Mouse (Mus musculus): Measurements from ENCODE around the gene Usp21. TPM values are rescaled to one million over a fixed set of nuclear protein-coding genes. Genes with fewer than 3 reads are reported as not detected.

Gene Usp21
- polyA plus RNA-seq, 1 experiment from 2014 or later, result 64.2 TPM

DNA sequence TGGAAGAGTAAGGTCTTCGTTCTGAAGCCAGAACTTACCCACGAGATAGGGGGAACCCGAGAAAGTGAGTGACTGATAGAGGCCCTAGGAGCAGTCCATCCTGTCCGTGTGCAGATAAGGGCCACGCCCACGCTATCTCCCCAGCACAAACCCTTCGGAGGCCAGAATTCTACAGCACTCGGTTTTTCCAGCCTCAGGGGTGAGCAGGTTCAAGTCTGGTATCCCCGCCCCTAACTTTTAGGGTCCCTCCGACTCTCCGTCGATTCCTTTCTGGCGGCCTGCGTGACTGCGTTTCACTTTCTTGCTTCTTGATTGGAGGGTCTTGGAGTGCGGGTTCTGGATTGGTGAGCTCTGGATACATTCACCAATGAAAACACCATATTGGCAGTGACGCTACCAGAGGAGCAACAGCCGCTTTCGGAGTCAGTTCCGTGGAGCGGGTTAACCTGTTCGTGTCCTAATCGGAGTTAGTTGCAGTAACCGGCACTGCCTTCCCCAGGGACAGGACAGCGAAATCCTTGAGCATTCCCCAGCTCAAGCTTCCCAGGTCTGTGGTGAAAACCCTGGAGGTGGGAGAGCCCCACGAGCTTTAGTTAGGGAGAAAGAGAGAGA, 6.8 kb downstream of the Usp21 start, which contains the start of gene Ppox:
Gene Ppox, minus strand, starts transcription at position 271 of the 612 bp plus-strand sequence.
- peak within 1 kb of the TSS; percentile 66 for H3K4me3 ChIP-seq (ENCODE audit: low read depth, low read length)
- H3K9ac ChIP-seq (ENCODE audit: low read depth, low read length), result peak within 1 kb of the TSS; percentile 77
- H3K9me3 ChIP-seq (ENCODE audit: control insufficient read depth, low read length), result no peaks in the 10 kb centered on the region
- peaks cover 15% of the 10 kb centered on the region for H3K4me1 ChIP-seq (ENCODE audit: control insufficient read depth, insufficient read depth, low read length)
- DNase-seq (ENCODE audit: low spot score), result peak; percentile 99
- WGBS, result under 1% methylated on average over 26 of the region's 26 CpGs
- peak within 1 kb of the TSS; percentile 86 for H3K4me2 ChIP-seq (ENCODE audit: low read depth, low read length)
- peak within 1 kb of the TSS; percentile 89 for H3K27ac ChIP-seq (replicated peaks; ENCODE audit: low read depth, low read length)
- H3K36me3 ChIP-seq (ENCODE audit: control insufficient read depth, insufficient read depth, low read length), result peaks cover 71% of the 10 kb centered on the region
- no peaks in the 10 kb centered on the region for H3K27me3 ChIP-seq (replicated peaks; ENCODE audit: control insufficient read depth, insufficient read depth, low read length)
- ATAC-seq (ENCODE audit: low read depth), result peak; percentile 98

DNA sequence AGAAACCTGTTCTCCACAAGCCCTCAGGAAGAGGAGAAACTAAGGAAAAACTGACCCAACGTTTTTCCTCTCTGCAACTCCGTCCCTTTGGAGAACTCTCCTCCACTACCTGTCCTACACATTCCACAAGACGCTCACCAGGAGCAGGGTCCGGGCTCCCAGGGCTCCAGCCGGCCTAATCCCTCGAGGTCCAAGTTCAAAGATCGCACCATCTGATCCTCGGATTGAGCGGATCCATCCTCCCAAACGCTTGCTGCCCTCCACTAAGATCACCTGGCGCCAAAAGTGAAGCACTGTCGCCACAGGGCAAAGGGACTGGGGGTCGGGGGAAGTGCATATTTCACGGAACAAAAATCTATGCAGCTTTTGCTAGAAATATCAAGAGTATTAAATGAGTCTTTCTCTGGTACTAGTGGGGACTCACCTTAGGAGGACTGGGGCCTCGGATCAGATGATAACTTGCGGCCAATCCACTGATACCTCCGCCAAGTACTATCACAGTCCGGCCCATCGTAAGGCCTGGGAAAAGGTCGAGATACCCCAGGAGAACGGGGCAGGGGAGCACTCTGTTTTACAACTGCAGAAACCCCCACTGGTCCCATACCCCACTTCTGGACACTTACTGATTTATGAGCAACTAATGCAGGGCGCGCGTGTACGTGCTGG, 7.4 kb downstream of the Usp21 start:
- ATAC-seq (ENCODE audit: low read depth), result peak; percentile 0; the same call in 1 of the 2 replicates
- peaks cover 15% of the 10 kb centered on the region for H3K4me1 ChIP-seq (ENCODE audit: control insufficient read depth, insufficient read depth, low read length)
- H3K9me3 ChIP-seq (ENCODE audit: control insufficient read depth, low read length), result no peaks in the 10 kb centered on the region
- peaks cover 71% of the 10 kb centered on the region for H3K36me3 ChIP-seq (ENCODE audit: control insufficient read depth, insufficient read depth, low read length)
- H3K4me3 ChIP-seq (ENCODE audit: low read depth, low read length), result peak overlapping the region; percentile 66
- peak overlapping the region; percentile 77 for H3K9ac ChIP-seq (ENCODE audit: low read depth, low read length)
- H3K4me2 ChIP-seq (ENCODE audit: low read depth, low read length), result peak overlapping the region; percentile 86
- WGBS, result 2% methylated on average over 25 of the region's 25 CpGs
- no peak for DNase-seq (ENCODE audit: low spot score)
- peak overlapping the region; percentile 66 for H3K27ac ChIP-seq (replicated peaks; ENCODE audit: low read depth, low read length)
- no peaks in the 10 kb centered on the region for H3K27me3 ChIP-seq (replicated peaks; ENCODE audit: control insufficient read depth, insufficient read depth, low read length)

DNA sequence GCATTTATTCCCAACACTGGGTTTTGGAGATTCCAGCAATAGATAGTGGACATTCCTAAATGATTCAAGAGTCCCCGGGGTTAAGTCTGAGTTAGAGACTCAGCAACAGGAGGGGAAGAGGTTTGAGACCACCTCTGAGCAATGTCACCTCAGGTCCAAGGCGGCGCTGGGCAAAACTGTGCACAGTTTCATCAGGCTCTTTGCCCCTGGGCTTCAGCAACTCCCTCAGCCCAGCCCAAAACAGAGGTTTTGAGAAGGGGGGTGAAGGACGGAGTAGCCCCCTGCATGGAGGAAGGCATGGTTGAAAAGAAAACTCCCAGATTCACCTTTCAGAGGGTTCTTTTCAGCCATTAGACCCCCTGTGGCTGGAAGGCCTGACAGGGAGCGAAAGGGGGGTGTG, 8.1 kb downstream of the Usp21 start:
- ATAC-seq (ENCODE audit: low read depth) (no peak), DNase-seq (ENCODE audit: low spot score) (no peak)
- Histone ChIP-seq H3K4me2 (ENCODE audit: low read depth, low read length) (peak overlapping the region; percentile 86), H3K36me3 (ENCODE audit: control insufficient read depth, insufficient read depth, low read length) (peaks cover 71% of the 10 kb centered on the region), H3K4me3 (ENCODE audit: low read depth, low read length) (peak overlapping the region; percentile 66), H3K27ac (replicated peaks; ENCODE audit: low read depth, low read length) (no peak overlapping the region), H3K4me1 (ENCODE audit: control insufficient read depth, insufficient read depth, low read length) (peaks cover 15% of the 10 kb centered on the region), H3K9me3 (ENCODE audit: control insufficient read depth, low read length) (no peaks in the 10 kb centered on the region), H3K9ac (ENCODE audit: low read depth, low read length) (peak overlapping the region; percentile 77), H3K27me3 (replicated peaks; ENCODE audit: control insufficient read depth, insufficient read depth, low read length) (no peaks in the 10 kb centered on the region)
- 54% methylated on average over 5 of the region's 5 CpGs for WGBS

DNA sequence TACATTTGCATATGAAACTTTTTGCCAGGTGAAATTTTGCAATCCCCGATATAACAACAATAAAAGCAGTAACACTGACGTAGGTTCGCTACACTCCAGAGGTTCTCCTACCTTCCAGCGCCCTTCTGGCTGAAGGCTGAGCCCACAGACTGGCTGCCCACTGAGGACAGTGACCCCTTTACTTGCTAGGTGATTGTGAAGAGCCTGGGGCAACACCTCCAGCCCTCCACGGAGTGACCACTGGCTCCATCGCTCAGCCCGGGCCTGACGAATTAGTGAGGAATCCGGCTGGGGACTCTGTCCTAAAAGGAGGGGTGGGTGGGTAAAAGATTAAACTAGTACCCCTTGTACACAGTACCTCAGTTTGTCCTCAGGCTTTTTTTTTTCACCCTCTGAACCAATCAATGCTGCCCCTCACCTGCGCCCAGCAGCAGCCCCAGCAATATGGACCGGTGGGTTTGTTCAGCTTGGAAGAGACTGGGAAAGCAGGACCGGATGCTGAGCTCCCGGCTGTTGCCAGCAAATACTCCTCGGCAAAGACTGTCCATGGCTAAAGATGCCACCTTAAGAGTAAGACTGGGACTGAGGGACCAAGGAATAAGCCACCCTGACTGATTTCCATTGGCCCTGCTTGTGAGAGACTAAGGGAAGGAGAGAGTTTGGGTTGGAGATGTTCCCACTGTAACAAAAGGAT, 8.6 kb downstream of the Usp21 start:
- Histone ChIP-seq H3K4me2 (ENCODE audit: low read depth, low read length) (no peak overlapping the region), H3K36me3 (ENCODE audit: control insufficient read depth, insufficient read depth, low read length) (peaks cover 71% of the 10 kb centered on the region), H3K4me1 (ENCODE audit: control insufficient read depth, insufficient read depth, low read length) (peaks cover 15% of the 10 kb centered on the region), H3K27ac (replicated peaks; ENCODE audit: low read depth, low read length) (no peak overlapping the region), H3K9ac (ENCODE audit: low read depth, low read length) (no peak overlapping the region), H3K27me3 (replicated peaks; ENCODE audit: control insufficient read depth, insufficient read depth, low read length) (no peaks in the 10 kb centered on the region), H3K4me3 (ENCODE audit: low read depth, low read length) (no peak overlapping the region), H3K9me3 (ENCODE audit: control insufficient read depth, low read length) (no peaks in the 10 kb centered on the region)
- 87% methylated on average over 14 of the region's 14 CpGs for WGBS
- no peak for DNase-seq (ENCODE audit: low spot score)
- no peak for ATAC-seq (ENCODE audit: low read depth)

DNA sequence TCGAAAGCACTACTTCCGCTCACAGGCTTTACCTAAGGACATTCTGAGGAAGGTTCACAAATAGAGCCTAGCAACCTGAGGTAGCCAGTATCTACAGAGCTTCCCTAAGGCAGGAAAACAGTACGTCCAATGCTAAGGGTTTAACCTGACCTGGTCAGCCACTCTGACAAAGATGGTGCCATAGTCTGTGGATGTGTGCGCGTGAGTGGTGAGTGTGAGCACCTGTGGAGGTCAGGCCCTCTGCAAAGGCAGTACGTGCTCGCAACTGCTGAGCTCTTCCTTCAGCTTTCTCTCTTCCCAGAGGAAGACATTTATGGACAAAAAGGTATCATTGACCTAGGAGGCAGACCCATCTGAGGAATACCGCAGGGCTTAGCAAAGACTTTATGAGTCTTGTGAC, 9.4 kb downstream of the Usp21 start:
- H3K36me3 ChIP-seq (ENCODE audit: control insufficient read depth, insufficient read depth, low read length), result peaks cover 71% of the 10 kb centered on the region
- no peak overlapping the region for H3K4me3 ChIP-seq (ENCODE audit: low read depth, low read length)
- WGBS, result 93% methylated on average over 8 of the region's 8 CpGs
- peaks cover 15% of the 10 kb centered on the region for H3K4me1 ChIP-seq (ENCODE audit: control insufficient read depth, insufficient read depth, low read length)
- H3K9me3 ChIP-seq (ENCODE audit: control insufficient read depth, low read length), result no peaks in the 10 kb centered on the region
- no peak overlapping the region for H3K9ac ChIP-seq (ENCODE audit: low read depth, low read length)
- ATAC-seq (ENCODE audit: low read depth) (no peak), DNase-seq (ENCODE audit: low spot score) (no peak)
- H3K4me2 ChIP-seq (ENCODE audit: low read depth, low read length), result no peak overlapping the region
- H3K27ac ChIP-seq (replicated peaks; ENCODE audit: low read depth, low read length), result no peak overlapping the region
- no peaks in the 10 kb centered on the region for H3K27me3 ChIP-seq (replicated peaks; ENCODE audit: control insufficient read depth, insufficient read depth, low read length)

DNA sequence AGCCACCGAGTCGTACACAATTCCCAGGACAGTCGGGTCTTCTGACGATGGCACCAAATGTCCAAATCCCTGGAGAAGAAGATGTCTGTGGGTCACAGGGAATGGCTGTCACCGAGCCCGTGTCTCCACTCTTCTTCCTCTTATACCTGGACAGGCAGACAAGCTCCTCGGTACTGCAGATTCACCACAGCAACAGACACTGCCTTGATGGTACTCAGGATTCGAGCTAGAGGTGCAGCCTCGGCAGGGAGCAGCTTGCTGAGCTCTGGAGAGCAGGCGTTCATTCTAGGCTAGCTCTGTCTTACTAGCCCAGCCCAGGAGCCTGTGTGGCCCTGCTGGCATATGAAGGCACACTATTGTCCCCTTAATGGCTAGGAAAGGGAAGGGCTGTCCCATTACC, 10.1 kb downstream of the Usp21 start:
- H3K27ac ChIP-seq (replicated peaks; ENCODE audit: low read depth, low read length), result no peak overlapping the region
- H3K27me3 ChIP-seq (replicated peaks; ENCODE audit: control insufficient read depth, insufficient read depth, low read length), result no peaks in the 10 kb centered on the region
- DNase-seq (ENCODE audit: low spot score) (no peak), ATAC-seq (ENCODE audit: low read depth) (no peak)
- no peak overlapping the region for H3K4me2 ChIP-seq (ENCODE audit: low read depth, low read length)
- no peak overlapping the region for H3K9ac ChIP-seq (ENCODE audit: low read depth, low read length)
- H3K36me3 ChIP-seq (ENCODE audit: control insufficient read depth, insufficient read depth, low read length), result peaks cover 71% of the 10 kb centered on the region
- WGBS, result 85% methylated on average over 10 of the region's 10 CpGs
- no peak overlapping the region for H3K4me3 ChIP-seq (ENCODE audit: low read depth, low read length)
- H3K9me3 ChIP-seq (ENCODE audit: control insufficient read depth, low read length), result no peaks in the 10 kb centered on the region
- peaks cover 15% of the 10 kb centered on the region for H3K4me1 ChIP-seq (ENCODE audit: control insufficient read depth, insufficient read depth, low read length)

GRCm38 (mm10) chr1:171276110-171276748, 11.6 kb downstream of the Usp21 start:
- H3K27me3 ChIP-seq (replicated peaks; ENCODE audit: control insufficient read depth, insufficient read depth, low read length), result no peaks in the 10 kb centered on the region
- no peak overlapping the region for H3K27ac ChIP-seq (replicated peaks; ENCODE audit: low read depth, low read length)
- H3K4me1 ChIP-seq (ENCODE audit: control insufficient read depth, insufficient read depth, low read length), result peaks cover 12% of the 10 kb centered on the region
- no peak overlapping the region for H3K4me2 ChIP-seq (ENCODE audit: low read depth, low read length)
- H3K9me3 ChIP-seq (ENCODE audit: control insufficient read depth, low read length), result no peaks in the 10 kb centered on the region
- DNase-seq (ENCODE audit: low spot score), result no peak
- ATAC-seq (ENCODE audit: low read depth), result no peak
- WGBS, result 87% methylated on average over 14 of the region's 14 CpGs
- H3K9ac ChIP-seq (ENCODE audit: low read depth, low read length), result no peak overlapping the region
- H3K36me3 ChIP-seq (ENCODE audit: control insufficient read depth, insufficient read depth, low read length), result peaks cover 70% of the 10 kb centered on the region
- no peak overlapping the region for H3K4me3 ChIP-seq (ENCODE audit: low read depth, low read length)

- H3K4me3 ChIP-seq (ENCODE audit: low read depth, low read length), result no peak overlapping the region
- H3K9me3 ChIP-seq (ENCODE audit: control insufficient read depth, low read length), result no peaks in the 10 kb centered on the region
- H3K36me3 ChIP-seq (ENCODE audit: control insufficient read depth, insufficient read depth, low read length), result peaks cover 70% of the 10 kb centered on the region
- 0 out of 2 replicates have a peak overlapping the region, but pooled peaks have one; percentile 3 for H3K9ac ChIP-seq (ENCODE audit: low read depth, low read length)
- H3K27me3 ChIP-seq (replicated peaks; ENCODE audit: control insufficient read depth, insufficient read depth, low read length), result no peaks in the 10 kb centered on the region
- no peak overlapping the region for H3K4me2 ChIP-seq (ENCODE audit: low read depth, low read length)
- H3K27ac ChIP-seq (replicated peaks; ENCODE audit: low read depth, low read length), result no peak overlapping the region
- 86% methylated on average over 11 of the region's 11 CpGs for WGBS
- ATAC-seq (ENCODE audit: low read depth) (no peak), DNase-seq (ENCODE audit: low spot score) (no peak)
- peaks cover 13% of the 10 kb centered on the region for H3K4me1 ChIP-seq (ENCODE audit: control insufficient read depth, insufficient read depth, low read length)
Measured at GRCm38 (mm10) chr1:171275144-171275734, 12.6 kb downstream of the Usp21 start.

Measured in embryonic facial prominence, embryonic 14.5 days (tissue).